Mouse (Mus musculus) midbrain, postnatal 0 days (tissue): ENCODE measurements around the gene Rffl. TPM values are rescaled to one million over a fixed set of nuclear protein-coding genes. Genes with fewer than 3 reads are reported as not detected.

ENCODE experiments used
- ATAC-seq: fragments of 200-750 bp; cut with Nextera tagmentation; 2 replicates; pipeline ENCODE4 v1.8.0; 2017; ENCODE audit warnings: moderate number of reproducible peaks, mild to moderate bottlenecking, moderate TSS enrichment, moderate library complexity; ENCODE audit not compliant: low FRiP score
- DNase-seq: peaks from one replicate; pipeline ENCODE4 v3.0.0-alpha.2; 2015; ENCODE audit warnings: low spot score
- H3K27ac ChIP-seq: fragments of 300-500 bp; sonication (generic); 2 replicates; pipeline ENCODE4 v1.5.1; 2014; ENCODE audit warnings: low read depth, mild to moderate bottlenecking, low read length, mixed read lengths
- H3K27me3 ChIP-seq: fragments of 300-500 bp; sonication (generic); 2 replicates; pipeline ENCODE4 v1.6.1; 2014; ENCODE audit warnings: low read length, control low read depth, mixed read lengths; ENCODE audit not compliant: insufficient read depth
- H3K36me3 ChIP-seq: fragments of 300-500 bp; sonication (generic); 2 replicates; pipeline ENCODE4 v1.6.1; 2014; ENCODE audit warnings: low read length, control low read depth, mixed read lengths; ENCODE audit not compliant: insufficient read depth
- H3K4me1 ChIP-seq: fragments of 300-500 bp; sonication (generic); 2 replicates; pipeline ENCODE4 v1.6.1; 2014; ENCODE audit warnings: mild to moderate bottlenecking, control low read depth, antibody characterized with exemption, low read length, mixed read lengths; ENCODE audit not compliant: insufficient read depth
- H3K4me2 ChIP-seq: fragments of 300-500 bp; sonication (generic); 2 replicates; pipeline ENCODE4 v1.6.1; 2014; ENCODE audit warnings: low read depth, mild to moderate bottlenecking, low read length, mixed read lengths; ENCODE audit not compliant: poor library complexity, severe bottlenecking
- H3K4me3 ChIP-seq: fragments of 300-500 bp; sonication (generic); 2 replicates; pipeline ENCODE4 v1.5.1; 2014; ENCODE audit warnings: low read depth, mild to moderate bottlenecking, low read length, moderate library complexity
- H3K9ac ChIP-seq: fragments of 300-500 bp; sonication (generic); replicated peaks from 2 replicates; pipeline ENCODE4 v1.6.1; 2014; ENCODE audit warnings: mild to moderate bottlenecking, low read length, moderate library complexity, mixed read lengths; ENCODE audit not compliant: poor library complexity, severe bottlenecking
- H3K9me3 ChIP-seq: fragments of 300-500 bp; sonication (generic); 2 replicates; pipeline ENCODE4 v1.6.1; 2016; ENCODE audit warnings: low read length, control low read depth
- CTCF ChIP-seq: IDR thresholded peaks from 2 replicates; pipeline ENCODE4 v1.5.1; 2016; ENCODE audit warnings: antibody characterized with exemption, mild to moderate bottlenecking
- WGBS: fragments of 180-500 bp; shearing (Covaris S2); extraction: QIAGEN DNeasy Blood & Tissue Kit; methylation state at CpG from one replicate; pipeline ENCODE4 v1.1.7; 2014; 5-methylcytosine and 5-hydroxymethylcytosine counted together
- polyA plus RNA-seq: library from polyadenylated mRNA; unstranded; fragments of >200 nt; fragmentation: Nextera tagmentation; extraction: Ambion mirVana; gene quantifications from 2 replicates; pipeline ENCODE4 v1.2.1, GENCODE M21; 2015
- total RNA-seq: library from RNA; depleted of rRNA; stranded (reverse); fragments of >200 nt; gene quantifications from 2 replicates; pipeline ENCODE4 v1.2.3, GENCODE M21; 2014

Gene Rffl
- total and polyA plus RNA-seq, 2 experiments from 2014 or later, result 2.0 TPM

- TF ChIP-seq CTCF, result peak; percentile 62
- Histone ChIP-seq H3K9me3 (no peaks in the 10 kb centered on the region), H3K27me3 (peaks cover 2% of the 10 kb centered on the region; the same call in 1 of the 2 replicates), H3K4me1 (no peaks in the 10 kb centered on the region), H3K36me3 (no peaks in the 10 kb centered on the region), H3K4me2 (no peak overlapping the region), H3K9ac (no peak overlapping the region), H3K27ac (no peak overlapping the region), H3K4me3 (no peak overlapping the region)
- DNase-seq, result no peak
- WGBS, result 89% methylated on average over 3 of the region's 3 CpGs
- ATAC-seq, result no peak
These were observed 15.5 kb upstream of the Rffl start for GRCm38 (mm10) chr11:82886559-82886958.

GRCm38 (mm10) chr11:82883180-82883579, 12.2 kb upstream of the Rffl start:
- H3K9ac ChIP-seq, result no peak overlapping the region
- H3K4me1 ChIP-seq, result no peaks in the 10 kb centered on the region
- no peaks in the 10 kb centered on the region for H3K36me3 ChIP-seq
- no peak overlapping the region for H3K4me2 ChIP-seq
- DNase-seq, result no peak
- ATAC-seq, result no peak
- no peak for TF ChIP-seq CTCF
- no peak overlapping the region for H3K27ac ChIP-seq
- no peaks in the 10 kb centered on the region for H3K27me3 ChIP-seq
- no peaks in the 10 kb centered on the region for H3K9me3 ChIP-seq
- WGBS, result 72% methylated on average over 8 of the region's 8 CpGs
- H3K4me3 ChIP-seq, result no peak overlapping the region

GRCm38 (mm10) chr11:82877726-82878344, 6.8 kb upstream of the Rffl start:
- no peaks in the 10 kb centered on the region for H3K36me3 ChIP-seq
- WGBS, result 82% methylated on average over 7 of the region's 7 CpGs

GRCm38 (mm10) chr11:82875631-82876030, 4.6 kb upstream of the Rffl start:
- 91% methylated on average over 5 of the region's 5 CpGs for WGBS

More at GRCm38 (mm10) chr11:82877726-82878344, 6.8 kb upstream of the Rffl start:
- Histone ChIP-seq H3K4me1 (no peaks in the 10 kb centered on the region), H3K4me3 (no peak overlapping the region), H3K4me2 (no peak overlapping the region), H3K27ac (no peak overlapping the region), H3K27me3 (no peaks in the 10 kb centered on the region), H3K9ac (no peak overlapping the region), H3K9me3 (no peaks in the 10 kb centered on the region)
- DNase-seq (no peak), ATAC-seq (no peak)
- TF ChIP-seq CTCF, result no peak

GRCm38 (mm10) chr11:82874924-82875323, 3.9 kb upstream of the Rffl start:
- Histone ChIP-seq H3K9me3 (no peaks in the 10 kb centered on the region), H3K4me1 (no peaks in the 10 kb centered on the region), H3K27ac (no peak overlapping the region), H3K27me3 (no peaks in the 10 kb centered on the region), H3K9ac (no peak overlapping the region), H3K36me3 (no peaks in the 10 kb centered on the region), H3K4me3 (no peak overlapping the region), H3K4me2 (no peak overlapping the region)
- WGBS, result 69% methylated on average over 5 of the region's 5 CpGs
- no peak for ATAC-seq
- no peak for TF ChIP-seq CTCF
- no peak for DNase-seq

More at GRCm38 (mm10) chr11:82875631-82876030, 4.6 kb upstream of the Rffl start:
- H3K27ac ChIP-seq, result no peak overlapping the region
- H3K4me2 ChIP-seq, result no peak overlapping the region
- no peaks in the 10 kb centered on the region for H3K4me1 ChIP-seq
- DNase-seq (no peak), ATAC-seq (no peak)
- no peaks in the 10 kb centered on the region for H3K36me3 ChIP-seq
- no peak overlapping the region for H3K4me3 ChIP-seq
- H3K27me3 ChIP-seq, result no peaks in the 10 kb centered on the region
- H3K9ac ChIP-seq, result no peak overlapping the region
- TF ChIP-seq CTCF, result no peak
- no peaks in the 10 kb centered on the region for H3K9me3 ChIP-seq

- Histone ChIP-seq H3K36me3 (no peaks in the 10 kb centered on the region), H3K9ac (peak overlapping the region; percentile 67), H3K9me3 (no peaks in the 10 kb centered on the region), H3K27me3 (no peaks in the 10 kb centered on the region), H3K4me3 (peak overlapping the region; percentile 73), H3K4me2 (peak overlapping the region; percentile 85), H3K27ac (no peak overlapping the region), H3K4me1 (no peaks in the 10 kb centered on the region)
- TF ChIP-seq CTCF, result no peak
- 4% methylated on average over 36 of the region's 36 CpGs for WGBS
- peak; percentile 41 for ATAC-seq
- no peak for DNase-seq
These were observed 608 bp downstream of the Rffl start for GRCm38 (mm10) chr11:82870173-82871030.
